In the genomic region with DNA sequence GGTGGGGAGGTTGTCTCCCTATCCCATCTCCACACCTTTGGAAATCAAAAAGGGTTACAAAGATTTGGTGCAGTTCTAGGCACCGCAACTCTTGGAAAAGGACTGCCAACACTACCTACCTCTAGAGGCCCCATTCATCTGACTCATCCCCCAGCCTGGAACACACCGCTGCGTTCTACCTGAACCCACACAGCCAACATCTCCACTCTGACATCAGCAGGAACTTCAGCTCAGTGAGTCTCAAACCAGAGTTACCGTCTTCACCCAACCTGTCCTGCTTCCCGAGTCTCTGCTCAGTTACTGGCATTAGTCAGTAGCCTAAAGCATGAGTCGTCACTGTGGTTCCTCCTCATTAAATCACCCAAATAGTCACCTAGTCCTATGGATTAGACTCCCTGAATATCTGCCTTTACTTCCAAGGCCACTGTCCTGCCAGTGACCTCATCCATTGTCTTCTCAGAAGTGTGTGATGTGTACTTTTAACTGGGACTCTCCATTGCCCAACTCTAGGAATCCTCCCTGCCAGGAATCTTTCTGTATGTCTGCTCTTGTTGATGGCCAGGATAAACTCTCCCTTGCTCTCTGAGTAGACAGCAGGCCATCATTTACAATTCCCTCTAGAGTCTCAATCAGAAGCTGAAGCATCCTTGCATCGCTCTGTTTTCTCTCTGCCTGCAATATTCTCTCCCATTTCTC, we compare ENCODE assay signal across 30 mouse cellular contexts.
DNase-seq lines count a peak whose midpoint lies in the region; ATAC-seq and TF ChIP-seq lines count a peak whose summit lies in the region.
"Had no signal": no experiment of that assay in that cellular context is flagged by ENCODE, and none has a peak within 500 bp of the region (broad histone marks: within the 10 kb centered on the region; RNA-seq: fewer than 3 reads in every experiment).

No protein-coding gene starts in this region.

- peak overlapping the region; percentile 82 for H3K27ac ChIP-seq in gastrocnemius, adult 2 months
- H3K27ac ChIP-seq in lung, postnatal 0 days (ENCODE audit: low read length): no peak overlapping the region
- H3K27ac ChIP-seq: heart, embryonic 15.5 days; hindbrain, embryonic 13.5 days; kidney, embryonic 15.5 days; limb, embryonic 13.5 days; liver, embryonic 12.5 days; midbrain, embryonic 10.5 days; midbrain, embryonic 15.5 days; neural tube, embryonic 15.5 days; stomach, embryonic 15.5 days had no signal

- H3K4me1 ChIP-seq in lung, postnatal 0 days (ENCODE audit: insufficient read depth, low read depth, low read length): peaks cover 19% of the 10 kb centered on the region; the same call in 1 of the 2 replicates
- H3K4me1 ChIP-seq: limb, embryonic 13.5 days had no signal

- peak; percentile 31; the same call in 1 of the 2 replicates for ATAC-seq in lung, postnatal 0 days
- ATAC-seq in megakaryocyte, adult 5-6 weeks (ENCODE audit: poor library complexity, severe bottlenecking): no peak
- ATAC-seq: activated CD4-positive, CD25-positive, alpha-beta regulatory T cell, adult 4 months; forebrain, embryonic 14.5 days; liver, embryonic 12.5 days; midbrain, embryonic 15.5 days had no signal

- no peak for TF ChIP-seq EP300 in lung, postnatal 0 days (IDR thresholded peaks at IDR 0.05)

- H3K4me3 ChIP-seq in gastrocnemius, adult 2 months: no peak overlapping the region
- H3K4me3 ChIP-seq in lung, postnatal 0 days (ENCODE audit: low read depth, low read length): no peak overlapping the region
- H3K4me3 ChIP-seq: heart, embryonic 15.5 days; hindbrain, embryonic 13.5 days; kidney, embryonic 15.5 days; limb, embryonic 13.5 days; liver, embryonic 12.5 days; midbrain, embryonic 10.5 days; midbrain, embryonic 15.5 days; neural tube, embryonic 15.5 days; stomach, embryonic 15.5 days had no signal

- no peak overlapping the region for H3K4me2 ChIP-seq in lung, postnatal 0 days (replicated peaks; ENCODE audit: low read depth, low read length)
- H3K4me2 ChIP-seq: heart, embryonic 15.5 days; hindbrain, embryonic 13.5 days; kidney, embryonic 15.5 days; limb, embryonic 13.5 days; liver, embryonic 12.5 days; midbrain, embryonic 15.5 days; neural tube, embryonic 15.5 days; stomach, embryonic 15.5 days had no signal

- TF ChIP-seq CTCF in gastrocnemius, adult 2 months (IDR thresholded peaks at IDR 0.05): no peak
- TF ChIP-seq CTCF in lung, postnatal 0 days (IDR thresholded peaks at IDR 0.05): no peak

- no peak for DNase-seq in gastrocnemius, adult 2 months
- DNase-seq in gastrocnemius, adult 18-20 months (ENCODE audit: low spot score): no peak
- DNase-seq in lung, postnatal 0 days (ENCODE audit: low spot score): no peak
- DNase-seq in lung, adult 18-20 months: no peak
- DNase-seq in fat pad, adult 2 months (ENCODE audit: extremely low read depth, low read depth, low spot score): peak; percentile 93
- no peak for DNase-seq in left cerebral cortex, postnatal 4 days
- DNase-seq in ovary, postnatal 36 days (ENCODE audit: low spot score): no peak
- DNase-seq: adrenal gland, adult 8-10 months; cerebellum, adult 2 months; cerebellum, postnatal 14 days; heart, postnatal 36 days; kidney, adult 18-20 months; kidney, postnatal 25 days; lung, adult 2 months; lung, postnatal 14 days; right cerebral cortex, postnatal 4 days; thymus, adult 18-20 months; thymus, postnatal 36 days had no signal

- no peak overlapping the region for H3K9ac ChIP-seq in lung, postnatal 0 days (replicated peaks; ENCODE audit: low read depth)
- H3K9ac ChIP-seq: heart, embryonic 15.5 days; hindbrain, embryonic 13.5 days; kidney, embryonic 15.5 days; limb, embryonic 13.5 days; liver, embryonic 12.5 days; midbrain, embryonic 15.5 days; neural tube, embryonic 15.5 days; stomach, embryonic 15.5 days had no signal

- 90% methylated on average over 7 of the region's 7 CpGs for WGBS in lung, postnatal 0 days

- intact Hi-C loops in gastrocnemius, adult 2 months (cut with DNase I): no loop called here
- intact Hi-C loops in left cerebral cortex, postnatal 4 days (cut with DNase I): no loop called here

- H3K27me3 ChIP-seq in lung, postnatal 0 days (replicated peaks; ENCODE audit: insufficient read depth, low read length): no peaks in the 10 kb centered on the region
- H3K27me3 ChIP-seq: heart, embryonic 15.5 days; hindbrain, embryonic 13.5 days; kidney, embryonic 15.5 days; limb, embryonic 13.5 days; liver, embryonic 12.5 days; midbrain, embryonic 15.5 days; neural tube, embryonic 15.5 days; stomach, embryonic 15.5 days had no signal

- H3K36me3 ChIP-seq in lung, postnatal 0 days (ENCODE audit: insufficient read depth, low read length): no peaks in the 10 kb centered on the region
- H3K36me3 ChIP-seq: heart, embryonic 15.5 days; hindbrain, embryonic 13.5 days; kidney, embryonic 15.5 days; limb, embryonic 13.5 days; liver, embryonic 12.5 days; midbrain, embryonic 10.5 days; midbrain, embryonic 15.5 days; neural tube, embryonic 15.5 days; stomach, embryonic 15.5 days had no signal

- H3K9me3 ChIP-seq in lung, postnatal 0 days (ENCODE audit: low read length): no peaks in the 10 kb centered on the region
- H3K9me3 ChIP-seq: heart, embryonic 15.5 days; hindbrain, embryonic 13.5 days; kidney, embryonic 15.5 days; limb, embryonic 13.5 days; liver, embryonic 12.5 days; midbrain, embryonic 10.5 days; midbrain, embryonic 15.5 days; neural tube, embryonic 15.5 days; stomach, embryonic 15.5 days had no signal
